Mouse (Mus musculus) kidney, postnatal 0 days (tissue): ENCODE measurements around the gene Nprl2. TPM values are rescaled to one million over a fixed set of nuclear protein-coding genes. Genes with fewer than 3 reads are reported as not detected.

ENCODE experiments used
- ATAC-seq: fragments of 200-750 bp; cut with Nextera tagmentation; replicated peaks from 2 replicates; pipeline ENCODE4 v1.8.0; 2017; ENCODE audit warnings: low read depth, moderate number of reproducible peaks, moderate TSS enrichment, moderate library complexity; ENCODE audit not compliant: low FRiP score
- DNase-seq: peaks from one replicate; pipeline ENCODE4 v3.0.0-alpha.2; 2016; ENCODE audit warnings: low spot score
- H3K27ac ChIP-seq: fragments of 300-500 bp; sonication (generic); 2 replicates; pipeline ENCODE4 v1.5.1; 2014; ENCODE audit warnings: mild to moderate bottlenecking
- H3K27me3 ChIP-seq: fragments of 300-500 bp; sonication (generic); 2 replicates; pipeline ENCODE4 v1.6.1; 2014; ENCODE audit warnings: low read length, mixed read lengths; ENCODE audit not compliant: insufficient read depth
- H3K36me3 ChIP-seq: fragments of 300-500 bp; sonication (generic); 2 replicates; pipeline ENCODE4 v1.6.1; 2014; ENCODE audit warnings: low read length, mixed read lengths; ENCODE audit not compliant: insufficient read depth
- H3K4me1 ChIP-seq: fragments of 300-500 bp; sonication (generic); replicated peaks from 2 replicates; pipeline ENCODE4 v1.6.1; 2014; ENCODE audit warnings: antibody characterized with exemption, low read length, mixed read lengths; ENCODE audit not compliant: insufficient read depth
- H3K4me2 ChIP-seq: fragments of 300-500 bp; sonication (generic); 2 replicates; pipeline ENCODE4 v1.6.1; 2014; ENCODE audit warnings: mild to moderate bottlenecking, low read length, moderate library complexity, mixed read lengths
- H3K4me3 ChIP-seq: fragments of 300-500 bp; sonication (generic); replicated peaks from 2 replicates; pipeline ENCODE4 v1.5.1; 2014; ENCODE audit warnings: low read depth, low read length
- H3K9ac ChIP-seq: fragments of 300-500 bp; sonication (generic); 2 replicates; pipeline ENCODE4 v1.6.1; 2014; ENCODE audit warnings: low read depth, low read length
- H3K9me3 ChIP-seq: fragments of 300-500 bp; sonication (generic); replicated peaks from 2 replicates; pipeline ENCODE4 v1.6.1; 2016; ENCODE audit warnings: low read length, inconsistent platforms, mixed read lengths
- CTCF ChIP-seq: IDR thresholded peaks from 2 replicates; pipeline ENCODE4 v1.5.1; 2016; ENCODE audit warnings: antibody characterized with exemption, low read depth, mild to moderate bottlenecking, moderate library complexity
- WGBS: fragments of 180-500 bp; shearing (Covaris S2); extraction: QIAGEN DNeasy Blood & Tissue Kit; methylation state at CpG from one replicate; pipeline ENCODE4 v1.1.7; 2014; 5-methylcytosine and 5-hydroxymethylcytosine counted together
- polyA plus RNA-seq: library from polyadenylated mRNA; unstranded; fragments of >200 nt; fragmentation: Nextera tagmentation; extraction: Ambion mirVana; gene quantifications from 2 replicates; pipeline ENCODE4 v1.2.1, GENCODE M21; 2015

Gene Nprl2
- polyA plus RNA-seq, 1 experiment from 2014 or later = 43.8 TPM

- Histone ChIP-seq H3K4me3 (no peak overlapping the region), H3K9ac (no peak overlapping the region), H3K27ac (no peak overlapping the region), H3K4me1 (peaks cover 6% of the 10 kb centered on the region), H3K36me3 (no peaks in the 10 kb centered on the region), H3K4me2 (no peak overlapping the region), H3K27me3 (no peaks in the 10 kb centered on the region), H3K9me3 (no peaks in the 10 kb centered on the region)
- no peak for DNase-seq
- ATAC-seq = no peak
- no peak for TF ChIP-seq CTCF
- 77% methylated on average over 19 of the region's 19 CpGs for WGBS
Observed at GRCm38 (mm10) chr9:107504662-107505537, 37.1 kb upstream of the Nprl2 start.

GRCm38 (mm10) chr9:107508266-107508665 is 33.8 kb upstream of the Nprl2 start:
- 39% methylated on average over 10 of the region's 10 CpGs for WGBS

GRCm38 (mm10) chr9:107510384-107511100 is 31.5 kb upstream of the Nprl2 start:
- ATAC-seq = no peak
- peak; percentile 28; the same call in 1 of the 2 replicates for TF ChIP-seq CTCF
- peaks cover 13% of the 10 kb centered on the region for H3K4me1 ChIP-seq

More at GRCm38 (mm10) chr9:107508266-107508665, 33.8 kb upstream of the Nprl2 start:
- no peaks in the 10 kb centered on the region for H3K27me3 ChIP-seq
- peak; percentile 2; the same call in 1 of the 2 replicates for TF ChIP-seq CTCF
- no peak overlapping the region for H3K4me2 ChIP-seq
- no peak for ATAC-seq
- DNase-seq = no peak
- H3K9me3 ChIP-seq = no peaks in the 10 kb centered on the region
- no peak overlapping the region for H3K27ac ChIP-seq
- no peaks in the 10 kb centered on the region for H3K36me3 ChIP-seq
- H3K4me1 ChIP-seq = peaks cover 13% of the 10 kb centered on the region
- H3K9ac ChIP-seq = no peak overlapping the region
- no peak overlapping the region for H3K4me3 ChIP-seq

GRCm38 (mm10) chr9:107511436-107511835 is 30.6 kb upstream of the Nprl2 start:
- WGBS = 50% methylated on average over 8 of the region's 8 CpGs

More at GRCm38 (mm10) chr9:107510384-107511100, 31.5 kb upstream of the Nprl2 start:
- Histone ChIP-seq H3K4me3 (no peak overlapping the region), H3K9ac (no peak overlapping the region), H3K27me3 (no peaks in the 10 kb centered on the region), H3K36me3 (no peaks in the 10 kb centered on the region), H3K9me3 (no peaks in the 10 kb centered on the region), H3K4me2 (no peak overlapping the region), H3K27ac (no peak overlapping the region)
- DNase-seq = no peak
- 69% methylated on average over 14 of the region's 14 CpGs for WGBS

GRCm38 (mm10) chr9:107512326-107512725 is 29.7 kb upstream of the Nprl2 start:
- no peak for DNase-seq
- Histone ChIP-seq H3K4me2 (peak overlapping the region; percentile 15; the same call in 1 of the 2 replicates), H3K27ac (no peak overlapping the region), H3K4me1 (peaks cover 13% of the 10 kb centered on the region), H3K27me3 (no peaks in the 10 kb centered on the region), H3K36me3 (no peaks in the 10 kb centered on the region), H3K4me3 (no peak overlapping the region), H3K9me3 (no peaks in the 10 kb centered on the region), H3K9ac (no peak overlapping the region)
- TF ChIP-seq CTCF = no peak
- ATAC-seq = 0 out of 2 replicates have a peak, but pooled peaks have one; percentile 9
- 45% methylated on average over 16 of the region's 16 CpGs for WGBS

More at GRCm38 (mm10) chr9:107511436-107511835, 30.6 kb upstream of the Nprl2 start:
- DNase-seq (no peak), ATAC-seq (no peak)
- Histone ChIP-seq H3K9ac (no peak overlapping the region), H3K4me2 (no peak overlapping the region), H3K27ac (no peak overlapping the region), H3K27me3 (no peaks in the 10 kb centered on the region), H3K36me3 (no peaks in the 10 kb centered on the region), H3K4me1 (peaks cover 13% of the 10 kb centered on the region), H3K4me3 (no peak overlapping the region), H3K9me3 (no peaks in the 10 kb centered on the region)
- no peak for TF ChIP-seq CTCF

- no peaks in the 10 kb centered on the region for H3K27me3 ChIP-seq
- H3K4me3 ChIP-seq = no peak overlapping the region
- TF ChIP-seq CTCF = peak; percentile 100
- no peaks in the 10 kb centered on the region for H3K36me3 ChIP-seq
- H3K4me1 ChIP-seq = 0 out of 2 replicates have a peak, but pooled peaks cover 7% of the 10 kb centered on the region
- no peak overlapping the region for H3K4me2 ChIP-seq
- H3K9ac ChIP-seq = no peak overlapping the region
- H3K9me3 ChIP-seq = no peaks in the 10 kb centered on the region
- DNase-seq (peak; percentile 81), ATAC-seq (0 out of 2 replicates have a peak, but pooled peaks have one; percentile 30)
- no peak overlapping the region for H3K27ac ChIP-seq
- WGBS = 25% methylated on average over 14 of the region's 14 CpGs
Observed at GRCm38 (mm10) chr9:107514303-107514955, 27.6 kb upstream of the Nprl2 start.
